Mouse (Mus musculus): Measurements from ENCODE around the gene Arhgap10.

DNA sequence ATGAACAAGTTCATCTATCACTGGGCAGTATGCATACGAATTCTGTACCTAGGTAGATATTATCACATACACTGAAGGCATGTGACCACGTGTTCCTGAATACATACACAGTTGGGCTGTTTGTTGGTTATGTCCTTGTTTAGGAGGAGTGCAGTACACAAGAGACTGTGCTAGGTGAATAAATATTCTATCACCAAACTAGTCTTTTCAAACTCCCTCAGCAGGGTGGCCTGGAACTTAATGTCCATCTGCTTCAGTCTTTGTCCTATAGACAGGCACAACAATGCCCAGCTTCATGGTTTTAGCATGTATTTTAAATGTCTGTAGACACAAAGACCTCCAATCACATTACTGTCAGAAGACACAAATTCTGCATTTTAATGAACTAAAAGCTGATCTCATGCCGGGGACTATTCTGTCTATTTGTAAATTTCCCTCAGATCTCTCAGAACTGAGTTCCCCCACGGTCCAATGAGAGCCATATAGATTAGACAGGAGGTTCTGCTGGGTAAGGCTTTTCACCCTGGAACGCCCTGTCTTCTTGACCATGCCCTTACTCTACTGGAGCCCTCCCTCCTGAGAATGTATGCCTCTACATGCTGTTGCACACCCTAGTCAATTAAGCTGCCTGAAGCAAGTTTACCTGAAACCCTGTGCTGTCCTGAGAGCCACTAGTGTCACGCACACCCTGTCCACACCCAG lies 177.6 kb downstream of the Arhgap10 start:
- TF ChIP-seq RCOR1 (IDR thresholded peaks at IDR 0.05; ENCODE audit: low read depth, low read length) (no peak), POLR2A (IDR thresholded peaks at IDR 0.05; ENCODE audit: control insufficient read depth in 1 of 2, insufficient read depth in 1 of 2, low read depth in 1 of 2, low read length in 2 of 2, poor library complexity in 1 of 2) (no peak), EP300 (IDR thresholded peaks at IDR 0.05; ENCODE audit: low read depth in 1 of 2, low read length in 2 of 2) (no peak), HCFC1 (IDR thresholded peaks at IDR 0.05; ENCODE audit: low read depth, low read length) (no peak), CTCF (IDR thresholded peaks at IDR 0.05 in 2 of 3, conservative IDR thresholded peaks at IDR 0.05 in 1 of 3; ENCODE audit: control insufficient read depth in 1 of 3, insufficient read depth in 1 of 3, low read depth in 2 of 3, low read length in 3 of 3, poor library complexity in 1 of 3, severe bottlenecking in 1 of 3) (no peak), E2F4 (IDR thresholded peaks at IDR 0.05; ENCODE audit: borderline replicate concordance, low read depth, low read length) (no peak), MAZ (IDR thresholded peaks at IDR 0.05; ENCODE audit: low read depth, low read length) (no peak), KAT2A (conservative IDR thresholded peaks at IDR 0.05; ENCODE audit: low read depth, low read length) (no peak), USF1 (IDR thresholded peaks at IDR 0.05; ENCODE audit: low read depth, low read length) (no peak), SMC3 (IDR thresholded peaks at IDR 0.05; ENCODE audit: low read depth, low read length) (no peak), ETS1 (IDR thresholded peaks at IDR 0.05; ENCODE audit: low read depth, low read length) (no peak)
